Mouse (Mus musculus) MEL (cell line): ENCODE data around the gene Hsd17b3.

Experiments
- CTCF ChIP-seq, 3 experiments: IDR thresholded peaks in 2 of 3; conservative IDR thresholded peaks in 1 of 3; 2 replicates each; pipeline ENCODE4 v1.5.1; 2011 to 2012; ENCODE audit warnings: low read length in 3 of 3, low read depth in 2 of 3, mild to moderate bottlenecking in 2 of 3, improper control_type of control experiment in 1 of 3, inconsistent platforms in 1 of 3, mixed read lengths in 1 of 3, moderate library complexity in 1 of 3; ENCODE audit not compliant: control insufficient read depth in 1 of 3, insufficient read depth in 1 of 3, poor library complexity in 1 of 3, severe bottlenecking in 1 of 3
- MAX ChIP-seq: IDR thresholded peaks from 2 replicates; pipeline ENCODE4 v1.6.1; 2011; ENCODE audit warnings: low read length, improper control_type of control experiment
- NELFE ChIP-seq: IDR thresholded peaks from 2 replicates; pipeline ENCODE4 v1.6.1; 2011; ENCODE audit warnings: low read depth, low read length, improper control_type of control experiment
- POLR2A ChIP-seq, 2 experiments: IDR thresholded peaks; 2 replicates each; pipeline ENCODE4 v1.6.1; 2011 to 2012; ENCODE audit warnings: low read length in 2 of 2, mild to moderate bottlenecking in 2 of 2, control low read depth in 1 of 2, improper control_type of control experiment in 1 of 2, low read depth in 1 of 2, moderate library complexity in 1 of 2; ENCODE audit not compliant: control insufficient read depth in 1 of 2, insufficient read depth in 1 of 2, poor library complexity in 1 of 2
- POLR2AphosphoS5 ChIP-seq: IDR thresholded peaks from 2 replicates; pipeline ENCODE4 v1.6.1; 2012; ENCODE audit warnings: low read depth, borderline replicate concordance, mild to moderate bottlenecking, inconsistent platforms, low read length, moderate library complexity, mixed read lengths

- TF ChIP-seq CTCF (IDR thresholded peaks at IDR 0.05 in 2 of 3, conservative IDR thresholded peaks at IDR 0.05 in 1 of 3; ENCODE audit: control insufficient read depth in 1 of 3, insufficient read depth in 1 of 3, low read depth in 2 of 3, low read length in 3 of 3, poor library complexity in 1 of 3, severe bottlenecking in 1 of 3) (no peak), POLR2AphosphoS5 (no peak), NELFE (no peak), POLR2A (IDR thresholded peaks at IDR 0.05; ENCODE audit: control insufficient read depth in 1 of 2, insufficient read depth in 1 of 2, low read depth in 1 of 2, low read length in 2 of 2, poor library complexity in 1 of 2) (no peak), MAX (no peak)
Measured at GRCm38 (mm10) chr13:64107535-64107934, 18.5 kb upstream of the Hsd17b3 start.
